Mouse (Mus musculus) cerebellum, postnatal 10 days (tissue): Measurements from ENCODE around the gene Arpc5l.
"Not testable (repeated sequence)": the region's sequence is repeated elsewhere in the genome, so short reads cannot be mapped to it uniquely, and the experiment has no call there.

ENCODE experiments used
- DNase-seq, 2 experiments: peaks; one replicate each; pipeline ENCODE4 v3.0.0; 2021; ENCODE audit warnings: mixed read lengths in 2 of 2

Gene Arpc5l

DNA sequence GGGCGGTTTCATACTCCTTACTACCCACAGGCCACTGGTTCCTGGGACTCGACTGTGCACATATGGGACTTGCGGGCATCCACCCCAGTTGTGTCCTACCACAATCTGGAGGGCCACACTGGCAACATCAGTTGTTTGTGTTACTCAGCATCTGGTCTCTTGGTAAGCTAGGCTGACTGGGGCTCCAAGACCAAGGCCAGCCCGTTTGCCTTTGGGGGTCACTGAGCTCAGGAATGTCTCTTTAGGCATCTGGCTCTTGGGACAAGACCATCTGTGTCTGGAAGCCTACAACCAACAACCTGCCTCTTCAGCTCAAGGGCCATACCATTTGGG, 4.6 kb upstream of the Arpc5l start:
- no peak for DNase-seq

DNA sequence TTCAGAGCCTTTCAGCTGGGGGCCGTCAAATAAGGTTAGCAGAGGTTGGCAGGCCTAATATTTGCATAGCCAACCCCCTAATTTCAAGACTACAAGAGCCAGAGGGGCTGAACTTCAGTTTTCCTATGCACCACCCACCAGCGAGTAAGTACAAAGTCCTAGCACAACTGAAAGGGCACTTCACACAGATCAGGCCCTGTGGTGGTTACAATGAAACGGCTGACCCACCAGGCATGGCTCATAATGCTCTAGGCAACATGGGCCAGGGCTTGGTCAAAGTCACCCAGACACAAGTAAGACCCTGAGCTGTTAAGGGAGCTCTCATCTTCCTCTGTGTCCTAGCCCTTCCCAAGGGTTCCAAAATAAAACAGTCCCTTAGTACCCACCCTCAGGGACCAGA, 3.3 kb upstream of the Arpc5l start:
- DNase-seq = no peak

- DNase-seq = no peak
Observed at GRCm38 (mm10) chr2:39003106-39003505, 2.0 kb upstream of the Arpc5l start.

DNA sequence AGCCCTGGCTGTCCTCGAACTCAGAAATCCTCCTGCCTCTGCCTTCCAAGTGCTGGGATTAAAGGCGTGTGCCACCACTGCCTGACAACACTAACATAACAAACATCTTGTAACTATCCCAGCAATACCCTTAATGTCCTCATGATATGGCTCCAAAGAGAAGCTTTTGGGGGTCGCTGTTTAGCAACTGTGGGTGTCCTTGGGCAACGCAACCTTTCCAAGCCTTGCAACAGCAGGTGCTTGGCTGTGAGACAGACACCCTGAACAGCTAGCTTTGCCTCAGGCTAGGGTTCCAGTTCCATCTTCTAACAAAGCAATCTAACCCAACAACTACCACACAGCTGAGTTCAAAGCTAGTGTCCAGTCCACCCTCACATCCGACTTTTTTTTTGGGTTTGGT, 1.6 kb upstream of the Arpc5l start:
- no peak for DNase-seq

- peak; percentile 34 to 50 for DNase-seq
Observed at GRCm38 (mm10) chr2:39004372-39004771, 776 bp upstream of the Arpc5l start.

- DNase-seq = peak in 1 of 2 experiments; percentile 46
Observed at GRCm38 (mm10) chr2:39005574-39006079, 479 bp downstream of the Arpc5l start, which contains the start of gene Rpl35. TSS of gene Rpl35 (minus strand) at chr2:39005624.

- DNase-seq = no peak
Observed at GRCm38 (mm10) chr2:39006149-39006730, 1.1 kb downstream of the Arpc5l start.

DNA sequence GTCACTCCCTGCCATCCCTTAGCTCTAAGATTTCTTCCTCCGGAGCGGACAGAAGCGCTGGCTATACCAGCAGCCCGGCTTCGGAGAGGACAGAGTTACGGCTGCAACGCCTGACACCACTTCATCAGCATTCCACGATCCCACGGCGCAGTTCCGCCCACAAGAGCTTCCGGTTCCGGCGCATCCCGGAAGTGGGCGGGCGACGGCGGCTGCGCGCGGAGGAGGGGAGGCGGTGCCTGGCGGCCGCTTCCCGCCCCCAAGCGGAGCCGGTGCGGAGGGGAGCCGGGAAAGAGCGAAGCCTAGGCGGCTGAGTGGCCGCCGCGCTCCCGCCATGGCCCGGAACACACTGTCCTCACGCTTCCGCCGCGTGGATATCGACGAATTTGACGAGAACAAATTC, 2.7 kb downstream of the Arpc5l start:
- DNase-seq = peak; percentile 95 to 96

DNA sequence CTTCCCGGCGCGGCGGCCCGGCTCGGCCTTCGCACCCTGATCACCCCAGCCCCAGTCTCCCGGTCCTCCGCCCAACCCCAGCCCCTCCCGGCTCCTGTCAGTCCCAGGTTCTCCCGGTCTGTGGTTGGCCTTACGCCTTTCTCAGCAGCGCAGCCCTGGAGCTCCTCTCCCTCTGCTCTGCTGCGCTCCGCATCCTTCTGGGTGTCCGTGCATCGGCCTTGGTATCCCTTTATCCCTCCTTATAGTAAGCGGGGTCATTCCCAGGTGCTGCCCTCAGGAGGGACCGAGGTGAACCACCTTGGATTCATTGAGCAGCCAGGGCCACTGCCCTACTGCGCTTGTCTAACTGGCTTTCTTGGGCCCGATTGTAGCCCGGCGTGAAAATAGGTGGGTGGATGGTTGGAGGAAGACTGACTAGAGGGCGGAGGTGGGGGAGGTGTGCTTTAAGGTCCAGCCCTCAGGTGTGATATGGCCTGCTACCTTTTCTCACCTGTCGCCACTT, 3.3 kb downstream of the Arpc5l start:
- no peak for DNase-seq

DNA sequence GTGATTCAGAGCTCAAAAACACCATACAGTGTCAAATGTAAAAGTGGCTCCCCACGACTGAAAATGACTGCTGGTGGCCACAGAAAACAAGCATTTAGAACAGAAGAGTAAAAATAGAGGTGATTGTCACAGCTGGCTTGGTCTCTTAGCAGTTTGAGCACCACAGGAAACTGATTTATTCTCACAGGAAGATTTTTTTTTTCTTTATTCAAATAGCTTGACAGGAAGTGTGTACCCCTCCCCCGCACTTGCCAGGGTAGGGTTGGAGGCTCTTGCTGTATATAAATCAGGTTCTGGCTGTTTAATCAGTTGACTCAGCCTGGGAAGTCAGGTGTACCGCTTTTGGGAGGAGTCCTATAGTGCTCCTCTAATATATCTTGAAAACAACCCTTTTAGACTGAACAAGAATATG, 3.8 kb downstream of the Arpc5l start:
- peak; percentile 39 to 50 for DNase-seq

- not testable (repeated sequence) for DNase-seq
Observed at GRCm38 (mm10) chr2:39010144-39010543, 5.0 kb downstream of the Arpc5l start.

DNA sequence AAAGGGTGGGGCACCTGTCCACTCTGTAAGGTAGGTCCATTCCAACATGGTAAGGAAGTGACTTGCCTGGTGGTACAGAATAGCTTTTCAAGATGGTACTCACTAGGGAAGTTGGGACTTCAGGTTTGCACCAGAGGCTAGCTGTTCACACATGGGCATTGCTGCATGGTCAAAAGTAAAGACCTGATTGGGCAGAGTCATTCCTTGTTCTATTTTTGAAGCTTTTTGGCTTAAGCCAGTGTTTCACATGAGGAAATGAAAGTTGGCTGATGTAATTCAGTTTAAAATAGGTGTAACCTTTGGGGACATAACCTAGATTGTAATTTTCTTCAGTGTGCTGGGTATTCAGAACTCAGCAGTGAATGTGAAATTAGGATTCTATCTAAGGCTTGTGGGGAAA, 6.1 kb downstream of the Arpc5l start:
- DNase-seq = no peak

DNA sequence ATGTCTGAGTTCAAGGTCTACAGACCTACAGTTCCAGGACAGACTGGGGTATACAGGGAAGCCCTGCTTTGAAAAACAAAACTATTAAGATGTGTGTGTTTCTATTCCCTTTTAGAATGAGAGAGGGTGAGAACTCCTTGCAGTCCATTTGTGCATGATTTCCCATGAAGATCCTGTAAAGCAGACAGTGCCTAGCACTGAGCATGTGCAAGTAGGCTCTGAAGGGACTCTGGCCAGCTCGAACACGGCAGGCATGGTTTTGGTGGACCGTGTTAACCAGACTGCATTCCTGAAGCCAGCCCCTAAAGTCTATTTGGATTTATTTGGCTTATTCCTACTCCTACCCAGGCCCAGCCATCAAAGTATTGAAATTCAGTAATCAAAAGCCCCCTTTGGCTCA, 6.8 kb downstream of the Arpc5l start:
- no peak for DNase-seq

DNA sequence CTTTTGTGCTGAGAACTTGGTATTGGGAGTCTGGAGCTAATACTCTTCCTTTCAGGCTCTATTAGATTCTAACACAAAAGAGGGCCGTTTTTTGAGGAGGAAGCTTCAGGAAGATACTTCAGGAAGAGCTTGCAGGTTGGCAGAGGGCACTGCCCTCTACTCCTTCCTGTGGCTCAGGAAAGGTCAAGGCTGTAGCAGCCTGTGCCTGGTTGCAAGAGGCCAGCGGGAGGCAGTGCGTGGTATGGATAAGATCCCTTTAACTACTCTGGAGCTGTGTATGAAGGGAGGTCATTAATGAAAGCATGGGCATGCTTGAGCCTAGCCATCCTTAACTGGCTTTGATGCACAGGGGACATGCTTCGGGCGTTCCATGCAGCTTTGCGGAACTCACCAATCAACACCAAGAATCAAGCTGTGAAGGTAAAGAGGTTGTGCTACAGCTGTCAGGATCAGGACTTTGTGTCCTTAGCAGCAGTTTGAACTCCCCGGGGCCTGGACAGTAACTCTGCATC, 7.7 kb downstream of the Arpc5l start:
- DNase-seq = no peak

DNA sequence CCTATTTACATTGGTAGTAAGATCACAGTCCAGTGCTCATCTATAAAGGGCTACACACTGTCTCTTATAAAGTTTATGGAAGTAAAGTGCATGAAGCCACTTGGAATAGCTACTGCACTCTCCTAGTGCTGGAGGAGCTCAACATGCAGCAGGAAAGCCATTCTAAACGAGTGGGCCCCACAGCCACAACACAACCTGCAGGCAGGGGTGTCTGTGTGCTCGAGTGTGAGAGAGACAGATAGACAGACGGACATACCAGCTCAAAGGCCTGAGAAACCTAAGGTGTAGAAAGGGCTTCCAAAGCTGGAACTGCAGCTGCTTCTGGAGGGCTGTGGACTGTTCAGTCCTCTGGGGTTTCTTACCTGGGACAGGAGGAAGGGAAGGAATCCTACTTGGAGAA, 11.4 kb downstream of the Arpc5l start:
- DNase-seq = no peak

DNA sequence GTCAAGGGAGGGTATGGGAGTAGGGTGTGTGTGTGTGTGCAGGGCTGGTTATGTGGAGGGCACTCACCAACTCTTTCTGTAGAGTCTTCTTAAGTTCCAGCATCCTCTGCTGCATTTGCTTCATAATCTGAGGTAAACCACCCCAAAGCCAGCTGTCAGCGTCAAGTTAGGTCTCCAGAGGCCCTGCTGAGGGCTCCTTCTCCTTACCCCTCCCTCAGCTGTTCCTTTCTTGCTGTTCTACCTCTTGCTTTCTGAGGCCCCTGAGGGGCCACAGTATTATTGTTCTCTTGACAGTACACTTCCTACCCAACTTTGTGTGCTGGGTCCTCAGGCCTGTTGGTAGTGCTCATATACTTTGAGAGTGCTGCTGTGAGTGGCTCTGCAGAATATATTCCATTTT, 14.9 kb downstream of the Arpc5l start:
- no peak for DNase-seq

DNA sequence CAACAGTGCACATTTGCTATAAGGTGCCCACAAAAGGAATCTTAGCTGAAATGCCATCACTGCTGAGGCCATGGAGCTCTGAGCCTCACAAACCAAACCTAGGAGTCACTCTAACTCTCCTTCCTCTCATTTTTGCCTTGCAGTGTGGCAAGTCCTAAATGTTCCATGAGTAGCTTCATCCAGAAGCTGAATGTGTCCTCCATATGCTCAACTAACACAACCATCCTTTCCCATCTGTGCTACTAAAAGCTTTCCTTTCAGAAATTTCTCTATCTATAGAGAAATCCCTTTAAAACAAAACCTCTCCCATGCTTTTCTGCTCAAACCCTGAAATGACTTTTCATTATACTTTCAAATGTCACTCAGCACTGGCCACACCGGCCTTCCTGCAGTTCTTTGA, 26.5 kb downstream of the Arpc5l start:
- DNase-seq = no peak

DNA sequence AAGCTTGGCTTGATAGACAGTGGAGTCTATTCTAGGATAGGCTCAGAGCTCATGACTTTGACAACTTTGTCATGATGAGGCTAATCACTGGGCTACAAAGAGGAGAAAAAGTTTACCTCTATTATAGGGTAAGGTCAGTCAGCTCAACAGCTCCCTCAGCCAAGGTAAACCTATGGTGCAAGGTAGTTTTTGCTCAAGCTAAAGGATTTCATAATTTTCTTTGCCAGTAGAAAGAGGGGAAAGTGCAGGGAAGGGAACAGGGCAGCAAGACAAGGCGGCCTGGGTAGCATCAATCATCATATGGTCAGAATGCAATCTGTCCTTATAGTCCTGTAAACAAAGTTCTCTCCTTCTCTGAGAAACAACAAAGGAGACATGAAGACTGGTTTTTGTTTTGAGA, 35.1 kb downstream of the Arpc5l start:
- no peak for DNase-seq

DNA sequence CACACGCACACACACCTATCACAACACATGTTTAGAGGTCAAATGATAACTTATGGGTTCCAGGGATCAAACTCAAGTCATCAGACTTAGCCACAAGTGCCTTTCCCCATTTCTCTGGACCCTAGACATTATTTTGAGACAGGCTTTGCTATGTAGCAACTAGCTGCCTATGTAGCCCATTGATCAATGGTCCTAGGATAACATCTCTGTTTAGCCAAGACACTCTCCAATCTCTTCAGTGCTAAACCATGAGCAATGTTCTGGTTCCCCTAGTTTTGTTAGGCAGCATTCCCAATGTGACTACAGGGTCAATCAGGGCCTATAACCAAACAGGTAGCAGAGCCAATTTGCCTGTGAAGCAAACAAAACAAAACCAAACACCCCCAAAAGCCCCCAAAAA, 43.4 kb downstream of the Arpc5l start:
- no peak for DNase-seq

- no peak for DNase-seq
Observed at GRCm38 (mm10) chr2:39064687-39065399, 59.7 kb downstream of the Arpc5l start.
